Mouse (Mus musculus) stomach, embryonic 16.5 days (tissue): ENCODE measurements around the gene Grin2b. TPM values are rescaled to one million over a fixed set of nuclear protein-coding genes. Genes with fewer than 3 reads are reported as not detected.

Source experiments
- ATAC-seq: fragments of 200-750 bp; cut with Nextera tagmentation; 2 replicates; pipeline ENCODE4 v1.8.0; 2017; ENCODE audit warnings: moderate number of reproducible peaks, moderate TSS enrichment; ENCODE audit not compliant: insufficient read depth, low FRiP score
- H3K27ac ChIP-seq: fragments of 300-500 bp; sonication (generic); 2 replicates; pipeline ENCODE4 v1.5.1; 2014; ENCODE audit warnings: low read length
- H3K27me3 ChIP-seq: fragments of 300-500 bp; sonication (generic); 2 replicates; pipeline ENCODE4 v1.6.1; 2014; ENCODE audit warnings: low read length, control low read depth, mixed read lengths; ENCODE audit not compliant: control insufficient read depth, insufficient read depth
- H3K36me3 ChIP-seq: fragments of 300-500 bp; sonication (generic); 2 replicates; pipeline ENCODE4 v1.6.1; 2014; ENCODE audit warnings: low read length; ENCODE audit not compliant: control insufficient read depth, insufficient read depth
- H3K4me1 ChIP-seq: fragments of 300-500 bp; sonication (generic); 2 replicates; pipeline ENCODE4 v1.6.1; 2014; ENCODE audit warnings: low read length, control low read depth, mixed read lengths; ENCODE audit not compliant: control insufficient read depth, insufficient read depth
- H3K4me2 ChIP-seq: fragments of 300-500 bp; sonication (generic); 2 replicates; pipeline ENCODE4 v1.6.1; 2014; ENCODE audit warnings: low read depth, low read length, mixed read lengths
- H3K4me3 ChIP-seq: fragments of 300-500 bp; sonication (generic); replicated peaks from 2 replicates; pipeline ENCODE4 v1.5.1; 2014; ENCODE audit warnings: mild to moderate bottlenecking, low read length
- H3K9ac ChIP-seq: fragments of 300-500 bp; sonication (generic); 2 replicates; pipeline ENCODE4 v1.6.1; 2014; ENCODE audit warnings: low read length
- H3K9me3 ChIP-seq: fragments of 300-500 bp; sonication (generic); replicated peaks from 2 replicates; pipeline ENCODE4 v1.6.1; 2016; ENCODE audit warnings: low read length, control low read depth; ENCODE audit not compliant: control insufficient read depth
- WGBS: fragments of 180-500 bp; shearing (Covaris S2); extraction: QIAGEN DNeasy Blood & Tissue Kit; methylation state at CpG from one replicate; pipeline ENCODE4 v1.1.7; 2014; 5-methylcytosine and 5-hydroxymethylcytosine counted together
- polyA plus RNA-seq: library from polyadenylated mRNA; unstranded; fragments of >200 nt; fragmentation: Nextera tagmentation; extraction: Ambion mirVana; gene quantifications from 2 replicates; pipeline ENCODE4 v1.2.1, GENCODE M21; 2015

Grin2b gene
- polyA plus RNA-seq, 1 experiment from 2014 or later = 0.32 TPM

- Histone ChIP-seq H3K9me3 (no peaks in the 10 kb centered on the region), H3K4me3 (no peak overlapping the region), H3K36me3 (no peaks in the 10 kb centered on the region), H3K9ac (no peak overlapping the region), H3K27me3 (no peaks in the 10 kb centered on the region), H3K4me2 (no peak overlapping the region), H3K27ac (no peak overlapping the region), H3K4me1 (no peaks in the 10 kb centered on the region)
- no peak for ATAC-seq
- WGBS = 87% methylated on average over 7 of the region's 7 CpGs
Observed at GRCm38 (mm10) chr6:136070101-136070500, 103.2 kb downstream of the Grin2b start.

- no peak overlapping the region for H3K9ac ChIP-seq
- no peaks in the 10 kb centered on the region for H3K36me3 ChIP-seq
- no peaks in the 10 kb centered on the region for H3K9me3 ChIP-seq
- no peak overlapping the region for H3K27ac ChIP-seq
- H3K4me2 ChIP-seq = no peak overlapping the region
- ATAC-seq = no peak
- H3K27me3 ChIP-seq = no peaks in the 10 kb centered on the region
- H3K4me1 ChIP-seq = no peaks in the 10 kb centered on the region
- WGBS = 29% methylated on average over 1 of the region's 1 CpGs
- no peak overlapping the region for H3K4me3 ChIP-seq
Observed at GRCm38 (mm10) chr6:136053346-136053745, 120.0 kb downstream of the Grin2b start.

- Histone ChIP-seq H3K27ac (no peak overlapping the region), H3K4me3 (no peak overlapping the region), H3K9me3 (no peaks in the 10 kb centered on the region), H3K36me3 (no peaks in the 10 kb centered on the region), H3K9ac (no peak overlapping the region), H3K4me2 (no peak overlapping the region), H3K4me1 (no peaks in the 10 kb centered on the region), H3K27me3 (no peaks in the 10 kb centered on the region)
- ATAC-seq = no peak
- 77% methylated on average over 4 of the region's 4 CpGs for WGBS
Observed at GRCm38 (mm10) chr6:136050346-136050745, 123.0 kb downstream of the Grin2b start.

GRCm38 (mm10) chr6:136048084-136048483 lies 125.2 kb downstream of the Grin2b start:
- Histone ChIP-seq H3K36me3 (no peaks in the 10 kb centered on the region), H3K27me3 (no peaks in the 10 kb centered on the region), H3K4me2 (no peak overlapping the region), H3K27ac (no peak overlapping the region), H3K9me3 (no peaks in the 10 kb centered on the region), H3K4me3 (no peak overlapping the region), H3K4me1 (no peaks in the 10 kb centered on the region), H3K9ac (no peak overlapping the region)
- ATAC-seq = no peak
- WGBS = 77% methylated on average over 2 of the region's 2 CpGs

- no peaks in the 10 kb centered on the region for H3K36me3 ChIP-seq
- H3K4me1 ChIP-seq = no peaks in the 10 kb centered on the region
- H3K4me3 ChIP-seq = no peak overlapping the region
- H3K9ac ChIP-seq = no peak overlapping the region
- H3K27ac ChIP-seq = no peak overlapping the region
- H3K9me3 ChIP-seq = no peaks in the 10 kb centered on the region
- no peak overlapping the region for H3K4me2 ChIP-seq
- 74% methylated on average over 7 of the region's 7 CpGs for WGBS
- no peaks in the 10 kb centered on the region for H3K27me3 ChIP-seq
- ATAC-seq = no peak
Observed at GRCm38 (mm10) chr6:136046091-136046490, 127.2 kb downstream of the Grin2b start.

- no peak overlapping the region for H3K9ac ChIP-seq
- no peaks in the 10 kb centered on the region for H3K4me1 ChIP-seq
- no peaks in the 10 kb centered on the region for H3K36me3 ChIP-seq
- no peaks in the 10 kb centered on the region for H3K9me3 ChIP-seq
- H3K4me3 ChIP-seq = no peak overlapping the region
- ATAC-seq = no peak
- no peak overlapping the region for H3K4me2 ChIP-seq
- no peaks in the 10 kb centered on the region for H3K27me3 ChIP-seq
- WGBS = 67% methylated on average over 5 of the region's 5 CpGs
- H3K27ac ChIP-seq = no peak overlapping the region
Observed at GRCm38 (mm10) chr6:136044461-136044860, 128.8 kb downstream of the Grin2b start.

- no peaks in the 10 kb centered on the region for H3K4me1 ChIP-seq
- no peak overlapping the region for H3K27ac ChIP-seq
- no peaks in the 10 kb centered on the region for H3K36me3 ChIP-seq
- no peak overlapping the region for H3K4me2 ChIP-seq
- no peaks in the 10 kb centered on the region for H3K9me3 ChIP-seq
- H3K27me3 ChIP-seq = no peaks in the 10 kb centered on the region
- no peak for ATAC-seq
- H3K4me3 ChIP-seq = no peak overlapping the region
- H3K9ac ChIP-seq = no peak overlapping the region
- 74% methylated on average over 3 of the region's 3 CpGs for WGBS
Observed at GRCm38 (mm10) chr6:136042375-136042774, 130.9 kb downstream of the Grin2b start.

GRCm38 (mm10) chr6:136041821-136042220 lies 131.5 kb downstream of the Grin2b start:
- Histone ChIP-seq H3K4me2 (no peak overlapping the region), H3K27me3 (no peaks in the 10 kb centered on the region), H3K4me3 (no peak overlapping the region), H3K9ac (no peak overlapping the region), H3K9me3 (no peaks in the 10 kb centered on the region), H3K4me1 (no peaks in the 10 kb centered on the region), H3K36me3 (no peaks in the 10 kb centered on the region), H3K27ac (no peak overlapping the region)
- 89% methylated on average over 8 of the region's 8 CpGs for WGBS
- ATAC-seq = no peak

GRCm38 (mm10) chr6:136040931-136041330 lies 132.4 kb downstream of the Grin2b start:
- ATAC-seq = no peak
- Histone ChIP-seq H3K4me3 (no peak overlapping the region), H3K27ac (no peak overlapping the region), H3K4me2 (no peak overlapping the region), H3K4me1 (no peaks in the 10 kb centered on the region), H3K36me3 (no peaks in the 10 kb centered on the region), H3K9me3 (no peaks in the 10 kb centered on the region), H3K27me3 (no peaks in the 10 kb centered on the region), H3K9ac (no peak overlapping the region)
- WGBS = 68% methylated on average over 3 of the region's 3 CpGs
